Mouse (Mus musculus): ENCODE results near the gene Gadd45b.

GRCm38 (mm10) chr10:80956901-80957300, 27.0 kb downstream of the Gadd45b start:
- no peak for TF ChIP-seq POLR2A (IDR thresholded peaks at IDR 0.05; ENCODE audit: insufficient read depth, low read depth, low read length)
- no peak for TF ChIP-seq CTCF (IDR thresholded peaks at IDR 0.05)
